Mouse (Mus musculus) cerebellum, adult 9-11 months (tissue): ENCODE measurements around the gene Gm6793.
A peak's percentile ranks its signal among the peaks of the same experiment; 100 is the strongest.

ENCODE experiments used
- DNase-seq: peaks from one replicate; pipeline ENCODE4 v3.0.0; 2022

The Gm6793 gene

DNA sequence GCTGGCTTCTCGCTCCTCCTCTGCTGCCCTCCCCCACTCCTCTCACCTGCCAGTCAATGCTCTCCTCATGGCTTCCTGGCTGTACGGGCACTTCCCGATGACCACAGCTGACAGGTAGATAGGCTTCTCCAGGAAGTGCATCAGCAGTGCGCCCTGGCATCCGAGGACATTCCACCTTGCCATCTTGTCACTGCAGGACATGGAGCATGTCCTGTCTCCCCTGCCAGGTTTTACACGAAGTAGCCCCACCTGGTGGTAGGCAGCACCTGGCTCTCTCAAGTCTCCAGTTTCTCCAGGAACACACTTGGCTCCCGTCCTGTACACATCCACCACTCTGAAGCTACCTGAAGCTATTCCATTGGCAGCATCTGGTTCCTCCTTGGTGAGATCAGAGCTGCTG is 32.7 kb downstream of the Gm6793 start:
- peak; percentile 82 for DNase-seq

DNA sequence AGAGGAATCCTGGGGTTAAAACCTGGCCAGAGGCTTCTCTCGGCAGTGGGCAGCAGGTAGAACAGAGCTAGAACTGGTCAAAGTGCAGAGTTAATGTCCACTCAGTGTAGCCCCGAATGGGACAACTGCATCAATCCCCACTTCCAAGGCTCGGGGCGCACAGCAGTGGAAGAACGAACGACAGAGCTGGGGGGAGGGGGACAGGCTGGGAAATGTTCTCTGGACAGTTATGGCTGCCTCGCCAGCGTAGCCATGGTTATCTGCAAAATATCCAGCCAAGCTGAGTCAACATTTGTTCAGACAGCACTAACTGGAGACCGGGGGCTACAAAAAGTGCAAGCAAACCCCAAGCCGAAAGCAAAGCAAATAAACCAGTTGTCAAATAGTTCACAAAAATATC is 36.7 kb downstream of the Gm6793 start:
- DNase-seq, result no peak

GRCm38 (mm10) chr8:111976326-111976725 is 38.5 kb downstream of the Gm6793 start:
- no peak for DNase-seq

DNA sequence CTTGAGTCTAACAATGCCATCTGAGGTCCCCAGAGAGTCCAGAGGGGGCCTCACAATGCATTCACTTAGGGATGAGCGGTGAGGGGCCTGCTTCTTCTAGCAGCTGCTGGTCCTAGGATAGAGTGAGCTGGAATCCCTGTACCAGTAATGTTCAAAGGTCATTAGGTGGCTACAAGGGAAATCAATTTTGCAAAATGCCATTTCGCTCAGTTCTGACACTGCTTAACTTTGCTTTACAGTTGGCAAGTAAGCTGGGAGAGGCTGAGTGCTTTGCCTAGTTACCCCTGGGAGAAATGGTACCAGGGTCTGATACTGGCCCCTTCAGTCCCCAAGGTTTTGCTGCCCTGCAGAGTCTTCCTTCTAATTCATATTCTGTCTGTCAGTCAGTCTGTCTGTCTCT is 39.1 kb downstream of the Gm6793 start:
- no peak for DNase-seq

GRCm38 (mm10) chr8:111974138-111974537 is 40.7 kb downstream of the Gm6793 start:
- no peak for DNase-seq

DNA sequence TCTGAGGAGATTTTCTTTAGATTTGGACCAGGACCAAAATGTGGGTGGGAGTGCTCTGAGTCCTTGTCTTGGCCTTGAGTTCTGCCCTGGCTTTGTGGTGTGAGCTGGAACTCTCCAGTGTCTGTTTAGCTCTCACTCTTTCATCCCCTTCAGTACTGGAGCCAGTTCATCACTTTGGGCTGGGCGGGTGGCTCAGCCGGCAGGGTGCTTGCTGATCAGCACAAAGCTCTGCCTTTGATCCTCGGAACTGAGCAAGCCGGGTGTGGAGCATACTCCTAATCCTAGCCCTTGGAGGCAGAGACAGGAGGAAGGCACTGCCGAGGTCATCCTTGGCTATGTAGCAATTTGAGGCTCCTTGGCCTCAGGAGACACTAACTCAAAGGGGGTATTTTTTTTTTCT is 45.8 kb downstream of the Gm6793 start:
- no peak for DNase-seq

- no peak for DNase-seq
These were observed 46.3 kb downstream of the Gm6793 start for GRCm38 (mm10) chr8:111968541-111968940.

- DNase-seq, result no peak
These were observed 47.5 kb downstream of the Gm6793 start for GRCm38 (mm10) chr8:111967246-111967870.

- no peak for DNase-seq
These were observed 49.8 kb downstream of the Gm6793 start for GRCm38 (mm10) chr8:111964849-111965561.

GRCm38 (mm10) chr8:111964351-111964750 is 50.5 kb downstream of the Gm6793 start:
- no peak for DNase-seq

- DNase-seq, result no peak
These were observed 51.3 kb downstream of the Gm6793 start for GRCm38 (mm10) chr8:111963546-111963945.
